Mouse (Mus musculus): ENCODE measurements around the gene Arl10.

Arl10 gene

GRCm38 (mm10) chr13:54569282-54569681 lies 5.5 kb upstream of the Arl10 start:
- DNase-seq (ENCODE audit: low read depth, low spot score), result no peak
- Histone ChIP-seq H3K27me3 (ENCODE audit: control insufficient read depth, insufficient read depth, low read length, poor library complexity, severe bottlenecking) (no peaks in the 10 kb centered on the region), H3K36me3 (ENCODE audit: control insufficient read depth, insufficient read depth, low read length, poor library complexity, severe bottlenecking) (no peaks in the 10 kb centered on the region)

GRCm38 (mm10) chr13:54570736-54571135 lies 4.1 kb upstream of the Arl10 start:
- Histone ChIP-seq H3K36me3 (ENCODE audit: control insufficient read depth, insufficient read depth, low read length, poor library complexity, severe bottlenecking) (no peaks in the 10 kb centered on the region), H3K27me3 (ENCODE audit: control insufficient read depth, insufficient read depth, low read length, poor library complexity, severe bottlenecking) (no peaks in the 10 kb centered on the region)
- no peak for DNase-seq (ENCODE audit: low read depth, low spot score)

- DNase-seq (ENCODE audit: low read depth, low spot score), result no peak
These were observed 3.2 kb upstream of the Arl10 start for GRCm38 (mm10) chr13:54571637-54572036.

GRCm38 (mm10) chr13:54572621-54573020 lies 2.2 kb upstream of the Arl10 start:
- no peaks in the 10 kb centered on the region for H3K27me3 ChIP-seq (ENCODE audit: control insufficient read depth, insufficient read depth, low read length, poor library complexity, severe bottlenecking)
- DNase-seq (ENCODE audit: low read depth, low spot score), result no peak

More at GRCm38 (mm10) chr13:54571637-54572036, 3.2 kb upstream of the Arl10 start:
- H3K27me3 ChIP-seq (ENCODE audit: control insufficient read depth, insufficient read depth, low read length, poor library complexity, severe bottlenecking), result no peaks in the 10 kb centered on the region
- H3K36me3 ChIP-seq (ENCODE audit: control insufficient read depth, insufficient read depth, low read length, poor library complexity, severe bottlenecking), result no peaks in the 10 kb centered on the region

GRCm38 (mm10) chr13:54575489-54575888 lies 674 bp downstream of the Arl10 start:
- DNase-seq (ENCODE audit: low read depth, low spot score), result no peak
- Histone ChIP-seq H3K36me3 (ENCODE audit: control insufficient read depth, insufficient read depth, low read length, poor library complexity, severe bottlenecking) (no peaks in the 10 kb centered on the region), H3K27me3 (ENCODE audit: control insufficient read depth, insufficient read depth, low read length, poor library complexity, severe bottlenecking) (no peaks in the 10 kb centered on the region)

More at GRCm38 (mm10) chr13:54572621-54573020, 2.2 kb upstream of the Arl10 start:
- no peaks in the 10 kb centered on the region for H3K36me3 ChIP-seq (ENCODE audit: control insufficient read depth, insufficient read depth, low read length, poor library complexity, severe bottlenecking)

GRCm38 (mm10) chr13:54577652-54578507 lies 3.1 kb downstream of the Arl10 start:
- H3K36me3 ChIP-seq (ENCODE audit: control insufficient read depth, insufficient read depth, low read length, poor library complexity, severe bottlenecking), result no peaks in the 10 kb centered on the region
- DNase-seq (ENCODE audit: low read depth, low spot score), result peak; percentile 70
- H3K27me3 ChIP-seq (ENCODE audit: control insufficient read depth, insufficient read depth, low read length, poor library complexity, severe bottlenecking), result no peaks in the 10 kb centered on the region

- Histone ChIP-seq H3K36me3 (ENCODE audit: control insufficient read depth, insufficient read depth, low read length, poor library complexity, severe bottlenecking) (peaks cover 3% of the 10 kb centered on the region; the same call in 1 of the 2 replicates), H3K27me3 (ENCODE audit: control insufficient read depth, insufficient read depth, low read length, poor library complexity, severe bottlenecking) (no peaks in the 10 kb centered on the region)
- DNase-seq (ENCODE audit: low read depth, low spot score), result no peak
These were observed 6.6 kb downstream of the Arl10 start for GRCm38 (mm10) chr13:54581385-54581784.

- peaks cover 3% of the 10 kb centered on the region; the same call in 1 of the 2 replicates for H3K36me3 ChIP-seq (ENCODE audit: control insufficient read depth, insufficient read depth, low read length, poor library complexity, severe bottlenecking)
- no peak for DNase-seq (ENCODE audit: low read depth, low spot score)
- H3K27me3 ChIP-seq (ENCODE audit: control insufficient read depth, insufficient read depth, low read length, poor library complexity, severe bottlenecking), result no peaks in the 10 kb centered on the region
These were observed 7.3 kb downstream of the Arl10 start for GRCm38 (mm10) chr13:54582126-54582525.

GRCm38 (mm10) chr13:54582860-54583259 lies 8.0 kb downstream of the Arl10 start:
- no peak for DNase-seq (ENCODE audit: low read depth, low spot score)
- H3K36me3 ChIP-seq (ENCODE audit: control insufficient read depth, insufficient read depth, low read length, poor library complexity, severe bottlenecking), result peaks cover 3% of the 10 kb centered on the region; the same call in 1 of the 2 replicates
- H3K27me3 ChIP-seq (ENCODE audit: control insufficient read depth, insufficient read depth, low read length, poor library complexity, severe bottlenecking), result no peaks in the 10 kb centered on the region

- no peak for DNase-seq (ENCODE audit: low read depth, low spot score)
- Histone ChIP-seq H3K27me3 (ENCODE audit: control insufficient read depth, insufficient read depth, low read length, poor library complexity, severe bottlenecking) (no peaks in the 10 kb centered on the region), H3K36me3 (ENCODE audit: control insufficient read depth, insufficient read depth, low read length, poor library complexity, severe bottlenecking) (peaks cover 3% of the 10 kb centered on the region; the same call in 1 of the 2 replicates)
These were observed 11.0 kb downstream of the Arl10 start for GRCm38 (mm10) chr13:54585831-54586230.

GRCm38 (mm10) chr13:54589414-54589995 lies 14.7 kb downstream of the Arl10 start:
- DNase-seq (ENCODE audit: low read depth, low spot score), result peak; percentile 43
- Histone ChIP-seq H3K36me3 (ENCODE audit: control insufficient read depth, insufficient read depth, low read length, poor library complexity, severe bottlenecking) (peaks cover 3% of the 10 kb centered on the region; the same call in 1 of the 2 replicates), H3K27me3 (ENCODE audit: control insufficient read depth, insufficient read depth, low read length, poor library complexity, severe bottlenecking) (no peaks in the 10 kb centered on the region)

- Histone ChIP-seq H3K36me3 (ENCODE audit: control insufficient read depth, insufficient read depth, low read length, poor library complexity, severe bottlenecking) (peaks cover 2% of the 10 kb centered on the region; the same call in 1 of the 2 replicates), H3K27me3 (ENCODE audit: control insufficient read depth, insufficient read depth, low read length, poor library complexity, severe bottlenecking) (no peaks in the 10 kb centered on the region)
- DNase-seq (ENCODE audit: low read depth, low spot score), result peak; percentile 98
These were observed 15.5 kb downstream of the Arl10 start, which contains the start of the genes Nop16 and Higd2a for GRCm38 (mm10) chr13:54589996-54590951. Gene Nop16, minus strand, starts transcription at chr13:54590090. Gene Higd2a, plus strand, starts transcription at chr13:54590207.

- DNase-seq (ENCODE audit: low read depth, low spot score), result no peak
- no peaks in the 10 kb centered on the region for H3K36me3 ChIP-seq (ENCODE audit: control insufficient read depth, insufficient read depth, low read length, poor library complexity, severe bottlenecking)
- H3K27me3 ChIP-seq (ENCODE audit: control insufficient read depth, insufficient read depth, low read length, poor library complexity, severe bottlenecking), result no peaks in the 10 kb centered on the region
These were observed 17.1 kb downstream of the Arl10 start for GRCm38 (mm10) chr13:54591776-54592356.

GRCm38 (mm10) chr13:54593617-54594016 lies 18.8 kb downstream of the Arl10 start:
- no peaks in the 10 kb centered on the region for H3K27me3 ChIP-seq (ENCODE audit: control insufficient read depth, insufficient read depth, low read length, poor library complexity, severe bottlenecking)
- no peaks in the 10 kb centered on the region for H3K36me3 ChIP-seq (ENCODE audit: control insufficient read depth, insufficient read depth, low read length, poor library complexity, severe bottlenecking)
- no peak for DNase-seq (ENCODE audit: low read depth, low spot score)

Measured in splenic B cell, adult 2 months (primary cell).